Mouse (Mus musculus): Measurements from ENCODE around the gene 4930438A08Rik.
A peak's percentile ranks its signal among the peaks of the same experiment; 100 is the strongest.

- TF ChIP-seq CTCF (IDR thresholded peaks at IDR 0.05) (no peak), EP300 (IDR thresholded peaks at IDR 0.05; ENCODE audit: insufficient read depth, low read depth, low read length) (no peak), POLR2A (IDR thresholded peaks at IDR 0.05; ENCODE audit: insufficient read depth, low read depth, low read length) (peak; percentile 41; the same call in 1 of the 2 replicates)
Measured at GRCm38 (mm10) chr11:58314069-58314468, 39.5 kb downstream of the 4930438A08Rik start.
